Mouse (Mus musculus) heart, adult 2 months (tissue): ENCODE measurements at regions not wholly inside any gene's neighbourhood (a gene's known extent, or its start where the extent isn't known, plus 50 kb on each side); places are given as distances from the start of the nearest gene placed in this dataset.

Source experiments
- DNase-seq, 2 experiments: peaks; one replicate each; pipeline ENCODE4 v3.0.0; 2021
- H3K27ac ChIP-seq: fragments of 200-600 bp; 2 replicates; pipeline ENCODE4 v1.8.1; 2022
- H3K27me3 ChIP-seq: fragments of 200-500 bp; 2 replicates; pipeline ENCODE4 v1.6.1; 2012; ENCODE audit warnings: mild to moderate bottlenecking, low read length, inconsistent platforms, mixed read lengths; ENCODE audit not compliant: control insufficient read depth, insufficient read depth
- H3K36me3 ChIP-seq: fragments of 200-500 bp; 2 replicates; pipeline ENCODE4 v1.6.1; 2012; ENCODE audit warnings: low read length, inconsistent platforms; ENCODE audit not compliant: control insufficient read depth, insufficient read depth
- H3K4me1 ChIP-seq: fragments of 200-500 bp; 2 replicates; pipeline ENCODE4 v1.6.1; 2011; ENCODE audit warnings: low read length; ENCODE audit not compliant: control insufficient read depth, insufficient read depth
- H3K4me3 ChIP-seq: fragments of 200-600 bp; 2 replicates; pipeline ENCODE4 v1.8.1; 2022
- H3K79me2 ChIP-seq: fragments of 200-500 bp; replicated peaks from 2 replicates; pipeline ENCODE4 v1.6.1; 2012; ENCODE audit warnings: mild to moderate bottlenecking, inconsistent platforms, low read length, moderate library complexity, mixed read lengths; ENCODE audit not compliant: control insufficient read depth, insufficient read depth
- H3K9ac ChIP-seq: fragments of 200-500 bp; 2 replicates; pipeline ENCODE4 v1.6.1; 2012; ENCODE audit warnings: low read depth, mild to moderate bottlenecking, control low read depth, inconsistent platforms, low read length, mixed read lengths
- CTCF ChIP-seq: fragments of 200-600 bp; IDR thresholded peaks from 2 replicates; pipeline ENCODE4 v1.8.1; 2022; ENCODE audit warnings: antibody characterized with exemption, mild to moderate bottlenecking, moderate library complexity
- EP300 ChIP-seq: fragments of 200-500 bp; IDR thresholded peaks from 2 replicates; pipeline ENCODE4 v1.6.1; 2011; ENCODE audit warnings: low read depth, low read length, control low read depth; ENCODE audit not compliant: insufficient read depth
- POLR2A ChIP-seq: fragments of 200-500 bp; IDR thresholded peaks from 2 replicates; pipeline ENCODE4 v1.6.1; 2011; ENCODE audit warnings: mild to moderate bottlenecking, low read depth, low read length, control low read depth; ENCODE audit not compliant: insufficient read depth
- WGBS: fragments of 180-500 bp; shearing (Covaris S2); methylation state at CpG from one replicate; pipeline ENCODE4 v1.1.7; 2018; 5-methylcytosine and 5-hydroxymethylcytosine counted together
- intact Hi-C: fragments of 180-260 bp; cut with DNase I; formaldehyde crosslinking; loops from one replicate; pipeline ENCODE4 v1.15.1; 2025

DNA sequence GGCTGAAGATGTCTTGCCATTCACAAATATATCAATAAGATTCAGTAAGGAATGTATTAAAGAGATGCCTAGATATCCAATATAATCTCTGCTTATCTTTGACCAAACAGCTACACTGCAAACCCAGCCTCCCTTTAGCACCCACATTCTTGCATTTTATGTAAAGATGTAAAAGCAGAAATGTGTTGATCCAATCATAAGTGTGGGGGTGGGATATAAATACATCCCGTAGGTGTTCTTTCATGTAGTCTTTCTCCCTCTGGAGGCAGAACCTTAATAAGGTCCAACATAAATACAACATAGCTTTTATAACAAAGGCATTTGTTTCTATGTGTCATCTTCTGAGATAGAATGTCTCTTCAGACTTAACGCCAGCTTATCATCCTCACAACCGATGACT lies 637.1 kb upstream of the Flrt2 start:
- Histone ChIP-seq H3K36me3 (no peaks in the 10 kb centered on the region), H3K4me1 (no peaks in the 10 kb centered on the region), H3K27me3 (no peaks in the 10 kb centered on the region), H3K4me3 (no peak overlapping the region), H3K9ac (no peak overlapping the region), H3K79me2 (no peaks in the 10 kb centered on the region), H3K27ac (no peak overlapping the region)
- intact Hi-C loops, result no loop called here
- TF ChIP-seq EP300 (no peak), POLR2A (no peak), CTCF (no peak)
- 72% methylated on average over 3 of the region's 3 CpGs for WGBS
- no peak for DNase-seq

DNA sequence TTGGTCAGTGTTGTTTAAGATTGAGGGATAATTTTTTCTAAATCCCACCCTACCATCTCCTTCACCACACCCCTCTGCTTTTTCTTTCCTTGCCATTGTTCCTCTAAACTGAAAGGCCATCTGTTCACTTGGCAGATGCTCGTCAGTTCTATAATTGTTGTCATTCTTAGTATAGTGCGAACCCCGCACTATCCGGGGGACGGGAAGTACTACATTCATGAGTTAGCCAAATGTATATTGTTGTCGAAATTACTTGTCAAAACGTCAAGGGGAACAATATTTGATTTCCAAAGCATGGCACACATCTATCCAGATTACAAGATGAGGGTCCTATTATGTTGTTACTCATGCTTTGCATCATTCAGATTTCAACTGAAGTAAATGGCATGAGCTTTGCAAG lies 635.1 kb upstream of the Flrt2 start:
- H3K27ac ChIP-seq, result no peak overlapping the region
- TF ChIP-seq CTCF, result no peak
- TF ChIP-seq POLR2A, result no peak
- TF ChIP-seq EP300, result no peak
- H3K4me3 ChIP-seq, result no peak overlapping the region
- H3K79me2 ChIP-seq, result no peaks in the 10 kb centered on the region
- no peaks in the 10 kb centered on the region for H3K36me3 ChIP-seq
- intact Hi-C loops, result no loop called here
- DNase-seq, result no peak
- no peaks in the 10 kb centered on the region for H3K4me1 ChIP-seq
- WGBS, result 55% methylated on average over 7 of the region's 7 CpGs
- H3K9ac ChIP-seq, result no peak overlapping the region
- no peaks in the 10 kb centered on the region for H3K27me3 ChIP-seq

DNA sequence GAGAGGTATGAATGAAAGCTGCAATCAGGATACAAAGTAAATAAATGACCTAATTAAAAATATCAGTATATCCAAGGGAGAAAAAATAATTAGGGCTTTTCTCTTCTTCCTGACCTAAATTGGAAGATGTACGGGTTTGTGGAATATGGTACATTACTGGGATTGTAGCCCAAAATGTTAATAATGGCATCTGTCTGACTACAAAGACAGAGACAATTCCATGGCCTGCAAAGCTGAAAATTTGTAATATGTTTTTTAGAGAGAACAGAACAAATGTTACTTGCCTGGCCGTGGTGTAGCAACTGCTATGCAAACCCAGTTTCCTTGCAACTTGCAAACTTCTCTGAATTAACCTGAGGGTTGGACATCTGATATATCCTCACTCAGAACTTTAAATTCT lies 632.6 kb upstream of the Flrt2 start:
- TF ChIP-seq POLR2A, result no peak
- TF ChIP-seq CTCF, result no peak
- no peak for TF ChIP-seq EP300

DNA sequence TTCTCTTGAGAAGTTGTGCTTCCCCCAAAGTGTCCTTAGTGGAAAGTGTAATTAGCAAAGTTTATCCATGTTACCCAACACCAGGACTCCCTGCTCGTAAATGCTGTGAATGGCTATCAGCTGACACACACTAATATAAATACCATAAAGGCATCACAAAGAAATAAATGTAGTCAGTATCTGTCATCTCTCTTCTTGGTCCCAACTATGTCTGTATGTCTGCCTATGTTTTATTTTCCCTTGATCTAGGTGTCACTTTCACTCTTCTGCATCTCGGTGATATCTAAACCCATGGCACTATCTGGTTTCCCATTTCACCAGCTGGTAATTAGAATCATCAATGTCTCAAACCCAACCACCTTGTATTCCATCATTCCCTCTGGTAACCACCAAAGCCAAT lies 619.7 kb upstream of the Flrt2 start:
- 83% methylated on average over 2 of the region's 2 CpGs for WGBS

More for the DNA sequence above, 632.6 kb upstream of the Flrt2 start:
- intact Hi-C loops, result no loop called here
- DNase-seq, result no peak
- no peak overlapping the region for H3K9ac ChIP-seq
- 84% methylated on average over 2 of the region's 2 CpGs for WGBS
- no peak overlapping the region for H3K27ac ChIP-seq
- H3K4me3 ChIP-seq, result no peak overlapping the region
- H3K79me2 ChIP-seq, result no peaks in the 10 kb centered on the region
- H3K4me1 ChIP-seq, result no peaks in the 10 kb centered on the region
- H3K36me3 ChIP-seq, result no peaks in the 10 kb centered on the region
- no peaks in the 10 kb centered on the region for H3K27me3 ChIP-seq

DNA sequence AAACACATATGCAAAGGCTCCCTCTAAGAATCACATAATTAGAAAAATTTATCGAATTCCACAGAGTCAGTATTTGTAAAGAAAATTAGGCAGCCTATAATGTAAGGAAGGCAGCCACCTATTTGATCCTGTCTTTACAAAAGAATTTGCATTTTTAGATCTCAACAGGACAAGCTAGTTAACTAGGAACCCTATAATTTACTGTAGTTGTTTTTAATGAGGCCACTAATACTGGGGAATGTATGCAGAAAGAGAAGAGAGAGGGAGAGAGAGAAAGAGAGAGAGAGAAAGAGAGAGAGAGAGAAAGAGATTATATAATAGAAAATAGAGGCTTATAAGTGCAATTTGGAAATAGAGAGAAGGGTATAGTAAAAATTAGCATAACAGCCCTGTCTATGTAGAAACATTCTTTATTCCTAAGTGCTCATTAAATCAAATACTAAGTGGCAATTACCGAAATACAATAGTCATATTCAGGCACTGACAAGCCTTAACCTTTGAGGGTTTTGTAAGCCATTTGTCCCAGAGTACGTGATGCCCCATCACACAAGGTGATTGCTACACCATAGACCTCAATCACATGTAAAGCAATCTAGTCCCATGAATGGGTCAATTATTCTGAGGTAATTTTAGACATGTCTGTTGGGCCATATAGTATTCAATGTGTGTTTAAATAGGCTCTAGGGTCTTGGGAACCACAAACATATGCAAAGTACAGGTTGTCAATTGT lies 572.6 kb upstream of the Flrt2 start:
- WGBS, result 80% methylated on average over 3 of the region's 3 CpGs
- no peaks in the 10 kb centered on the region for H3K27me3 ChIP-seq
- intact Hi-C loops, result no loop called here
- no peaks in the 10 kb centered on the region for H3K79me2 ChIP-seq
- no peaks in the 10 kb centered on the region for H3K36me3 ChIP-seq
- H3K27ac ChIP-seq, result no peak overlapping the region
- no peak overlapping the region for H3K4me3 ChIP-seq
- H3K4me1 ChIP-seq, result no peaks in the 10 kb centered on the region
- TF ChIP-seq EP300, result no peak
- no peak for TF ChIP-seq CTCF
- no peak for TF ChIP-seq POLR2A
- no peak for DNase-seq
- no peak overlapping the region for H3K9ac ChIP-seq

More for the DNA sequence above, 619.7 kb upstream of the Flrt2 start:
- Histone ChIP-seq H3K36me3 (no peaks in the 10 kb centered on the region), H3K79me2 (no peaks in the 10 kb centered on the region), H3K27ac (no peak overlapping the region), H3K9ac (no peak overlapping the region), H3K4me1 (no peaks in the 10 kb centered on the region), H3K27me3 (no peaks in the 10 kb centered on the region), H3K4me3 (no peak overlapping the region)
- TF ChIP-seq CTCF (no peak), POLR2A (no peak), EP300 (no peak)
- no peak for DNase-seq
- intact Hi-C loops, result no loop called here

DNA sequence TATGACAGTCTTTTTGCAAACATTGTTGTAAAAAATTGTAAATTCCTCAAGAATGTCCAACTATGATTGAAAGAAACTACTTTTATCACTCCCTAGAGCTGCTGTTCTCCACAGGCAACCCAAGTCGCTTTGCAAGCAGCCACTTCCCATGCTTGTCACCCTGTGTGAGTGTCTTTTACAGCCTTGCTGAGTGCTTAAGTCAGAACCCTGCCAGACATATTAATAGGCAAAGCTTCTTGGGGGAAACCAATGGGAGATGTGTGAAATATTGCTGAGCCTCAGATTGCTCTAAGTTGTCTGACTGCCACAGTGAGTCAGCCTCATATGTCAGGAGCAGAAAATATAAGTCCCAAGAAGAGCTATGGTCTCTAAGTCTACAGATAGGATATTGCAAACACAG lies 559.2 kb upstream of the Flrt2 start:
- H3K36me3 ChIP-seq, result no peaks in the 10 kb centered on the region
- no peak for TF ChIP-seq POLR2A
- TF ChIP-seq CTCF, result no peak
- TF ChIP-seq EP300, result no peak
- no peak overlapping the region for H3K4me3 ChIP-seq
- no peak overlapping the region for H3K27ac ChIP-seq
- no peak for DNase-seq
- no peaks in the 10 kb centered on the region for H3K4me1 ChIP-seq
- WGBS, result 65% methylated on average over 1 of the region's 1 CpGs
- H3K27me3 ChIP-seq, result no peaks in the 10 kb centered on the region
- H3K9ac ChIP-seq, result no peak overlapping the region
- H3K79me2 ChIP-seq, result no peaks in the 10 kb centered on the region
- intact Hi-C loops, result no loop called here
